Mouse (Mus musculus): Measurements from ENCODE around the gene Gm20219.

Gene Gm20219

DNA sequence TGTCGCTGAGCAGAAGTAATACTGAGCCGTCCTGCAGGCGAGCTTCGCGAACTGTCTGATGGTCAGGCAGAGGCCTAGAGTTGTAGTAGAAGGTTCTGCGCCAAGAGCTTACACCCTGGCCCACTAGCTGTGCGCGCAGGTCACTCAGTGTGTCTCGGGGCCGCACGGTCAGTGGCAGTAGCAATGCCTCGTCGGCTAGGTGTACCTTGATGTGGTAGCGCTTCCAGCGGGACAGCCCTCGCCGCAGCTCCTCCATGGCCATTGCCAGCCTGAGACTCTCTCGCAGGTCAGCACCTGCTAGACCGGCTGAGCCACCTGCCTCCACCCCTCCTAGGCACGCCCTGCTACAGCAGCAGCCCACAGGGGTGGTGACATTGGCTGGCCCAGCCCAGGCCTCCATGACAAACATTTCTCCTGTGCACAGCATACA, at the start of gene Gm20219:
Gene Gm20219, minus strand, starts transcription at position 266 of the 430 bp plus-strand sequence.
- DNase-seq (ENCODE audit: low spot score) = no peak

GRCm38 (mm10) chr17:56604070-56604380, 49.8 kb upstream of the Gm20219 start:
- no peak for DNase-seq (ENCODE audit: low spot score)

- DNase-seq (ENCODE audit: low spot score) = no peak
Measured at GRCm38 (mm10) chr17:56603186-56604069, 49.2 kb upstream of the Gm20219 start.

DNA sequence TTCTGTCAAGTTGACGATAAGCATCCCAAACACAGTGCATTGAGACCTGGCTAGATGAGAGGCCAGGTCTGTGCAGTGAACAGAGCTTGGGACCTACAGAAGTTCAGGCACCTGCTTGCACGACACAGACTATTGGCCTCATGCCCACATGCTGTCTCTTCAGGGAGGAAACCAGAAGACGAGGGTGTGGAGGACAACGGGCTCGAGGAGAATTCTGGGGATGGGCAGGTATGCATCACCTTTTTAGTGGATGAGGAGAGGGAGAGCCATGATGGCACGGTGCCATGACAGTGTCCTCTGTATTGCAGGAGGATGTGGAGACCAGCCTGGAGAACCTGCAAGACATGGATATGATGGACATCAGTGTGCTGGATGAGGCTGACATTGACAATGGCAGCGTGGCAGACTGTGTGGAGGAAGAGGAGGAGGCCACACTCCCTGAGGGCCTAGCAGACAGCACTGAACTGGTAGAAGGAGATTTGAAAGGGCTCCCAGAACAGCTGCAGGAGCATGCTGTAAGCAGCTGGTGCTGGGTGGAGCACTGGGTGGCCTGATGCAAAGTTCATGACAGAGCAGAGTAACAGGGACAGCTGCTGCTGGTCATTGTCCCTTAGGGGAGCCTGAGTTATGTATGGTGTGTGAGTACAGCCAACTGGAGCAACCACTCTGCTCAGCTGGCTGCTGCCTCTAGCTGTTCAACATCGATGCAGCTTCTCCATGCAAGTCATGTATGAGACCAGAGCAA, 39.5 kb upstream of the Gm20219 start:
- no peak for DNase-seq (ENCODE audit: low spot score)

GRCm38 (mm10) chr17:56592553-56592952, 38.4 kb upstream of the Gm20219 start:
- DNase-seq (ENCODE audit: low spot score) = no peak

DNA sequence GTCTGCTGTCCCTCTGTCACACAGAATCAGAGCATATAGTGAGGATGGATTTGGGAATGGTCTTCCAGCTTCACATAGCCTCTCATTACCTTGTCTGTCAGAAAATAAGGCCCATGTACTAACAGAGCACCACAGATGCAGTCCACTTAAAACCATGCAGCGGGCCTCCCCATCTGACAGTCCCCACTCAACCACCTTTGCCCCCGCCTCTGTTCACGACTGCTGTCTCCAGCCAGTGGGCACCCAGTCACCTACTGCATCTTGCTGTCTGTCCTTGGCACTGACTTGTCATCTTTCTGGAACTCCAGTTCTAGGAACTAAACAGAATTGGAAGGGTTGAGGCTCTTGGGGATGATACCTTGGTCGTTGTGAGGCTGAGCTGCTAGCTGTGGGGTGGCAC, 34.7 kb upstream of the Gm20219 start:
- DNase-seq (ENCODE audit: low spot score) = no peak

GRCm38 (mm10) chr17:56587773-56588172, 33.6 kb upstream of the Gm20219 start:
- no peak for DNase-seq (ENCODE audit: low spot score)

DNA sequence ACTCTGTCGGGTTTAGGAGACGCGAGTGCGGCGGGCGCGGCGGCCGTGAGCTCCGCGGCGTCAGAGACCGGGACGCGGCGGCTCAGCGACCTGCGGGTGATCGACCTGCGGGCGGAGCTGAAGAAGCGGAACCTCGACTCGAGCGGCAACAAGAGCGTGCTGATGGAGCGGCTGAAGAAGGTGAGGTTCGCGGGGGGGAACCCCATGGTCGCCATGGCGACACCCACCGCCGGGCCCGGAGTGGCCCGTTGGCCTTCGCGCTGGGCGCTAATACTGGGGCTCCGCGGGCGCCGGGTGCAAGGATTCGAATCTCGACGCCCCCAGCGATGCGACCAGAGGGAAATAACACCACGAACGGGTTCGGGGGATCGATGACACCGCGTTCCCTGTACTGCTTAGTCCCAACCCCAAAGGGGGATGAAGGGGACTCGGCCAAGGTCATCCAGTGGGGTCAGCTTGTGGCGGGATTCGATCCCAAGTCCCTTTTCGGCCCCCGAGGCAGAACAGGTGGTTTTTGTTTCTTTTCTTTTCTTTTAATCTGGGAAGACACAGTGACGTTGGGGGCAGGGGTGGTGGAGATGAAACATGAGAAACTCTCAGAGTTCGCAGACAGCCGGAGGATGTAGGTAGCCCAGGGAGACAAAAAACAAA, 31.1 kb upstream of the Gm20219 start:
- DNase-seq (ENCODE audit: low spot score) = peak; percentile 45

- DNase-seq (ENCODE audit: low spot score) = peak; percentile 99
Measured at GRCm38 (mm10) chr17:56584257-56585130, 30.3 kb upstream of the Gm20219 start, which contains the start of the genes Safb2 and Safb. TSS of gene Safb2 (minus strand) at chr17:56584585. TSS of gene Safb (plus strand) at chr17:56584825.

- DNase-seq (ENCODE audit: low spot score) = no peak
Measured at GRCm38 (mm10) chr17:56583611-56584256, 29.5 kb upstream of the Gm20219 start.

DNA sequence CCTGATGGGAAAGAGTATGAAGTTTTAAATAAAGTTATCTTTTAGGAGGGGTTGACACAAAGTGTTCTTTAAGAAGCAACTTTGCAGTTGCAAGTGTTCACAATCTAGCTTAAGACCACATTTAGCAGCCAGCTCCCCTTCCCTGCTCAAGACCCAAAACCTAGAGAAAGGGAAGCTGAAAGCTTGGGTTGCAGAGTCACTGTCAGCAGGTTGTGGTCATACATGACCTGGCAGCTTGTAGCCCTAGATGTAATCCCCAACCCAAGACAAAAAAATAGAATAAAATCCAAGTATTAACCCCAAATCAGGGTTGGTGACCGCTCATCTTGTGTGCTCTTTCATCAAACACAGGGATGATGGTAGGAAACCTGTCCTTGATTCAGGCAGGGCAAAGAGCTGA, 28.9 kb upstream of the Gm20219 start:
- no peak for DNase-seq (ENCODE audit: low spot score)

GRCm38 (mm10) chr17:56572939-56573338, 18.8 kb upstream of the Gm20219 start:
- no peak for DNase-seq (ENCODE audit: low spot score)

- DNase-seq (ENCODE audit: low spot score) = no peak
Measured at GRCm38 (mm10) chr17:56572154-56572553, 18.0 kb upstream of the Gm20219 start.

DNA sequence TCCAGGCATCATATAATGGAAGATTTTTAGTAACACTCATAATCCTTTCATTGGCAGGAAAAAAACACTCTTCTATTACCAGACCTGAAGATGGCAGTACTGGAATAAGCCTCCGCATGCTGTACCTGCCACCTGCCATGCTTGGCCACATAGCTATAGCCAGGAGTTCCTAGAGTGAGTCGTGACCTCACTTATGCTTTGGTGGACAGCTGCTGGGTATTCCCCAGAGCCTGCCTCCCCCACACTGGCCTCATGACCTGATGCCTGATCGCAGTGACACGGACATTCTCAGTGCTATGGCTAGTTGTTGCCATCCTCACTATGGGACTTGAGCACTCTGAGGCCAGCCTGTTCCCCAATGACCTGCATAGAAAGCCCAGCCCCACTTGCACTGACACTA, 16.1 kb upstream of the Gm20219 start:
- DNase-seq (ENCODE audit: low spot score) = no peak

DNA sequence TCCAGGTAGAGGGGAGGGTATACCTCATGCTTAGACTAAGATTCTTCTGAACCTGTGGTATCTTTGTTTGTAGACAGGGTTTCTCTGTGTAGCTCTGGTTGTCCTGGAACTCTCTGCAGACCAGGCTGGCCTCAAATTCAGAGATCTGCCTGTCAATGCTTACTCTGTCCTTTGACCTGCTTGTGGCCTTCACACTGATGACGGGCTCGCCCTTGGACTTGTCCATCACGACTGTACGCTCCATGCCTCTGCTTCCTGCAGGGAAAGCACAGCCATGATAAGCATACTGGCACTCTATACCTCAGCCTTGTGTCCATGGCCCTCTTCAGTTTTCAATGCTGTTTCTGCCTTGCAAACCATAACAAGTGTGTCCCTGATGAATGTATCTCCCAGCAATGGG, 13.2 kb upstream of the Gm20219 start:
- no peak for DNase-seq (ENCODE audit: low spot score)

GRCm38 (mm10) chr17:56566918-56567317, 12.7 kb upstream of the Gm20219 start:
- no peak for DNase-seq (ENCODE audit: low spot score)

DNA sequence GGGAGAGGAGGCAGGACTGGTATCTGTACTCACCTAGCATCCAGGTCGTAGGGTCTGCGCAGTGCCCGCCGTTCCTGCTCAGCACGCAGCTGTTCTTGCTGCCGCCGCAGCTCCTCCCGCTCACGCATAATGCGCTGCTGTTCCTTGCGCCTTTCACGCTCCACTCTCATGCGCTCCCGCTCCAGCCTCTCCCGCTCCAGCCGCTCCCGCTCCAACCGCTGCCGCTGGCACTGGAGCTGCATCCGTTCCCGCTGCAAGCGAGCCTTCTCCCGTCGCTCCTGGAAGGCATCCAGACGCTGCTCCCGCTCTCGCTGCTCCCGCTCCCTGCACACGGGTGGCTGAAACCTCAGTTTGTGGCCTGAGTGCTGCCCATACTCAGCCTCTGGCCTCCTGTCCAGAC, 12.1 kb upstream of the Gm20219 start:
- no peak for DNase-seq (ENCODE audit: low spot score)

GRCm38 (mm10) chr17:56561866-56562265, 7.7 kb upstream of the Gm20219 start:
- no peak for DNase-seq (ENCODE audit: low spot score)

GRCm38 (mm10) chr17:56560131-56560530, 5.9 kb upstream of the Gm20219 start:
- DNase-seq (ENCODE audit: low spot score) = no peak

DNA sequence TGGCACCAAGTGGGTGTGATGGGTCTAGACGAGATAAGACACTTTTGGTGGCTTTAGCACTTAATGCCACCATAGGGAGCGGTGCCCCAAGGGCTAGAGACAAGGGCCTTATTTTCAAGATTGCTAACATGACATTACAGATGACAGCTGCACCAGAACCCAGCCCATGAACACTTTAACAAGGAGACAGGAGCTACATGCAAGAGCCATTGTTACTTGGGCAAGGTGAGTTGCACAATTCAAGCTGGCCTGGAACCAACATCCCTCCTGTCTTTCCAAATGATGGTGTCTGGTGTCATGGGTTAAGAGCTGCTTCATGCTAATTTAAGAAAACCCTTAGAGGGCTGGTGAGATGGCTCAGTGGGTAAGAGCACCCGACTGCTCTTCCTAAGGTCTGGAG, 5.2 kb upstream of the Gm20219 start:
- no peak for DNase-seq (ENCODE audit: low spot score)

GRCm38 (mm10) chr17:56558448-56558847, 4.3 kb upstream of the Gm20219 start:
- peak; percentile 53 for DNase-seq (ENCODE audit: low spot score)
